Mouse (Mus musculus): ENCODE results near the gene Ackr4.

DNA sequence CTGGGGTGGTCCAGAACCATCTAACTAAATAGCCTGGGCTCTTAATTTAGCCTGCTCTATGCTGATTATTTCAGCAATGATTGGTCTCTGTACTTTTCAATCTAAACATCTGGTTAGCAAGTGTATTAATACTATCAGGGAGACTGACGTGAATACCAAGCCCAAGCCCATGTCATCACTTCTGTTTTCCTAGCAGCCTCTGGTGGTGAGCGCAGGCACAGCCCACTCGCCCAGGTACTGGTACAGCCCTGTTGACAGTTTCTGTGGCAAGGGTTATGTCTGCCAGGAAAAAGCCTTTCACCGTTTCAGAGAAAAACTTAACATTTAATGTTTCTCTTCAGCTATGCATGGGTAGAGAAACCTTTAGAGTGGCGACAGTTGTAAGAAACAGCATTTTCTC is 37.5 kb upstream of the Ackr4 start:
- TF ChIP-seq CTCF (IDR thresholded peaks at IDR 0.05; ENCODE audit: low read depth) (peak; percentile 12; the same call in 1 of the 2 replicates), EP300 (IDR thresholded peaks at IDR 0.05; ENCODE audit: low read depth) (no peak)

Data from heart, postnatal 0 days (tissue).